Mouse (Mus musculus): Measurements from ENCODE around the gene Rufy1. TPM values are rescaled to one million over a fixed set of nuclear protein-coding genes. Genes with fewer than 3 reads are reported as not detected.

The Rufy1 gene
- polyA plus RNA-seq, 1 experiment from 2014 or later, result 29.9 TPM

MicroRNAs within 50 kb of the gene (microRNA counts, 519-probe panel; counts per million panel counts)
- microRNA mmu-miR-804, result 4,210 counts per million, percentile 42 among the panel's probes with 10 or more counts

Other genes starting within 250 kb of the Rufy1 start
- gene Sqstm1, start 220.3 kb downstream of the Rufy1 start, polyA plus RNA-seq (2014; fragmentation: Nextera tagmentation; extraction: Ambion mirVana), result 165 and 188 TPM in 2 replicates
- gene Mgat4b, start 220.2 kb downstream of the Rufy1 start, polyA plus RNA-seq (2014; fragmentation: Nextera tagmentation; extraction: Ambion mirVana), result 17.9 and 19.6 TPM in 2 replicates
- gene Ltc4s, start 192.5 kb downstream of the Rufy1 start, polyA plus RNA-seq (2014; fragmentation: Nextera tagmentation; extraction: Ambion mirVana), result 0.94 and 1.3 TPM in 2 replicates
- gene Maml1, start 138.8 kb downstream of the Rufy1 start, polyA plus RNA-seq (2014; fragmentation: Nextera tagmentation; extraction: Ambion mirVana), result 9.2 and 10.1 TPM in 2 replicates
- 242 and 267 TPM in 2 replicates for gene Canx, start 105.5 kb downstream of the Rufy1 start, polyA plus RNA-seq (2014; fragmentation: Nextera tagmentation; extraction: Ambion mirVana)
- gene Cby3, start 76.7 kb downstream of the Rufy1 start, polyA plus RNA-seq (2014; fragmentation: Nextera tagmentation; extraction: Ambion mirVana), result 0.22 and 0.51 TPM in 2 replicates
- 854 and 865 TPM in 2 replicates for gene Hnrnph1, start 54.1 kb downstream of the Rufy1 start, polyA plus RNA-seq (2014; fragmentation: Nextera tagmentation; extraction: Ambion mirVana)
- gene Adamts2, start 171.0 kb upstream of the Rufy1 start, polyA plus RNA-seq (2014; fragmentation: Nextera tagmentation; extraction: Ambion mirVana), result 1.8 and 2.4 TPM in 2 replicates

Measured in hindbrain, embryonic 11.5 days (tissue).